Mouse (Mus musculus): ENCODE measurements at regions not wholly inside any gene's neighbourhood (a gene's known extent, or its start where the extent isn't known, plus 50 kb on each side); places are given as distances from the start of the nearest gene placed in this dataset.

GRCm38 (mm10) chr15:68014605-68015305, 1514.0 kb upstream of the Lrrc6 start:
- Histone ChIP-seq H3K4me3 (replicated peaks; ENCODE audit: insufficient read depth, low read depth, low read length) (no peak overlapping the region), H3K27me3 (ENCODE audit: control insufficient read depth, insufficient read depth, low read length) (no peaks in the 10 kb centered on the region; the same call in 1 of the 2 replicates), H3K4me1 (ENCODE audit: control insufficient read depth, insufficient read depth, low read length) (peaks cover 3% of the 10 kb centered on the region; the same call in 1 of the 2 replicates), H3K27ac (ENCODE audit: insufficient read depth, low read length) (no peak overlapping the region)
- WGBS: 24% methylated on average over 2 of the region's 2 CpGs
- DNase-seq: peak in 1 of 2 experiments; percentile 5
- TF ChIP-seq CTCF (IDR thresholded peaks at IDR 0.05; ENCODE audit: borderline replicate concordance, insufficient read depth, low read depth, low read length) (no peak), POLR2A (IDR thresholded peaks at IDR 0.05; ENCODE audit: borderline replicate concordance, insufficient read depth, low read length) (no peak)

- no peak for DNase-seq
- H3K4me3 ChIP-seq (replicated peaks; ENCODE audit: insufficient read depth, low read depth, low read length): no peak overlapping the region
- H3K27me3 ChIP-seq (ENCODE audit: control insufficient read depth, insufficient read depth, low read length): no peaks in the 10 kb centered on the region; the same call in 1 of the 2 replicates
- TF ChIP-seq CTCF (IDR thresholded peaks at IDR 0.05; ENCODE audit: borderline replicate concordance, insufficient read depth, low read depth, low read length): no peak
- TF ChIP-seq POLR2A (IDR thresholded peaks at IDR 0.05; ENCODE audit: borderline replicate concordance, insufficient read depth, low read length): no peak
- whole genome bisulfite sequencing: 92% methylated on average over 1 of the region's 1 CpGs
- no peak overlapping the region for H3K27ac ChIP-seq (ENCODE audit: insufficient read depth, low read length)
- peaks cover 3% of the 10 kb centered on the region; the same call in 1 of the 2 replicates for H3K4me1 ChIP-seq (ENCODE audit: control insufficient read depth, insufficient read depth, low read length)
Observed at GRCm38 (mm10) chr15:68011162-68011561, 1510.5 kb upstream of the Lrrc6 start.

- no peak for DNase-seq
- Histone ChIP-seq H3K27me3 (ENCODE audit: control insufficient read depth, insufficient read depth, low read length) (no peaks in the 10 kb centered on the region; the same call in 1 of the 2 replicates), H3K4me1 (ENCODE audit: control insufficient read depth, insufficient read depth, low read length) (peaks cover 3% of the 10 kb centered on the region; the same call in 1 of the 2 replicates), H3K4me3 (replicated peaks; ENCODE audit: insufficient read depth, low read depth, low read length) (no peak overlapping the region), H3K27ac (ENCODE audit: insufficient read depth, low read length) (no peak overlapping the region)
- no peak for TF ChIP-seq CTCF (IDR thresholded peaks at IDR 0.05; ENCODE audit: borderline replicate concordance, insufficient read depth, low read depth, low read length)
- TF ChIP-seq POLR2A (IDR thresholded peaks at IDR 0.05; ENCODE audit: borderline replicate concordance, insufficient read depth, low read length): no peak
- 88% methylated on average over 1 of the region's 1 CpGs for WGBS
Observed at GRCm38 (mm10) chr15:68010189-68010588, 1509.5 kb upstream of the Lrrc6 start.

DNA sequence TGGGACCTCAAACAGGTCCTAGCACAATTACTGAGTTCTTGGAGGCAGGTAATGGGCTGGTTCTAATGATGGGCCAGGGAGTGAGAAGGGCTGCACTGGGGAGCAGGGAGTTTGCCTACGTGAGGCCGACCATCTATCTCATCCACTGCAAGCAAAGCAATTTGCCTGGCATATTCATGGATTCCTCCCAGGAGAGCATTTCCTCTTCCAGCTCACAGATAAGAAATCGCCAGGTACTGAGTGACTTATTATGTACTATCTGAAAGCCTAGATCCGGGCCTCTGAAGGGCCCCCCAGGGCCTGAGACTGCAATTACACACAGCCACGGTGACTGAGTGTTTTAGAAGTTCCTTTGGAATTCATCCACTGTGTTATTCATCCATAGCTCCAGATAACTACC, 1504.1 kb upstream of the Lrrc6 start:
- H3K27me3 ChIP-seq (ENCODE audit: control insufficient read depth, insufficient read depth, low read length): no peaks in the 10 kb centered on the region
- H3K27ac ChIP-seq (ENCODE audit: insufficient read depth, low read length): no peak overlapping the region
- no peak overlapping the region for H3K4me3 ChIP-seq (replicated peaks; ENCODE audit: insufficient read depth, low read depth, low read length)
- TF ChIP-seq CTCF (IDR thresholded peaks at IDR 0.05; ENCODE audit: borderline replicate concordance, insufficient read depth, low read depth, low read length) (no peak), POLR2A (IDR thresholded peaks at IDR 0.05; ENCODE audit: borderline replicate concordance, insufficient read depth, low read length) (no peak)
- WGBS: 77% methylated on average over 5 of the region's 5 CpGs
- no peaks in the 10 kb centered on the region for H3K4me1 ChIP-seq (ENCODE audit: control insufficient read depth, insufficient read depth, low read length)
- no peak for DNase-seq

DNA sequence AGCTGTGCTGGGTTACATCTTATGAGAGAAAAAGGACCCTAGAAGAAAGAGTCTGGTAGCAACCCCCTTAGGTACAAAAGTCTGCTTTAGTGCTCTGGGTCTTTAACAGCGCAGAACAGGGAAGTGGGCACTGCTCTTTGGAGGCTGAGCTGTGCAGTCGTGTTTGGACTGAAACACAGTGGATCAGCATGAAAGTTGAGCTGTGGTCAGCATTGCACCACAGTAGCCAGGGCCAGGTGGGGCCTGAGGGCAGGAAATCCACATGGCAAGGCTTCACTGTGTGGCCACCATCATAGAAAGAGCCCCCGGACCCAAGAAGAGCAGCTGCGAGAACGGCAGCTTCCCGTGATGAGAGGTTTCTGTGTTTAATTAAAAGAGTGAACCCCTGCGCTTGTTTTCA, 1495.8 kb upstream of the Lrrc6 start:
- DNase-seq: no peak
- Histone ChIP-seq H3K4me3 (replicated peaks; ENCODE audit: insufficient read depth, low read depth, low read length) (no peak overlapping the region), H3K27me3 (ENCODE audit: control insufficient read depth, insufficient read depth, low read length) (no peaks in the 10 kb centered on the region), H3K4me1 (ENCODE audit: control insufficient read depth, insufficient read depth, low read length) (no peaks in the 10 kb centered on the region), H3K27ac (ENCODE audit: insufficient read depth, low read length) (no peak overlapping the region)
- no peak for TF ChIP-seq CTCF (IDR thresholded peaks at IDR 0.05; ENCODE audit: borderline replicate concordance, insufficient read depth, low read depth, low read length)
- no peak for TF ChIP-seq POLR2A (IDR thresholded peaks at IDR 0.05; ENCODE audit: borderline replicate concordance, insufficient read depth, low read length)
- WGBS: 35% methylated on average over 7 of the region's 7 CpGs

DNA sequence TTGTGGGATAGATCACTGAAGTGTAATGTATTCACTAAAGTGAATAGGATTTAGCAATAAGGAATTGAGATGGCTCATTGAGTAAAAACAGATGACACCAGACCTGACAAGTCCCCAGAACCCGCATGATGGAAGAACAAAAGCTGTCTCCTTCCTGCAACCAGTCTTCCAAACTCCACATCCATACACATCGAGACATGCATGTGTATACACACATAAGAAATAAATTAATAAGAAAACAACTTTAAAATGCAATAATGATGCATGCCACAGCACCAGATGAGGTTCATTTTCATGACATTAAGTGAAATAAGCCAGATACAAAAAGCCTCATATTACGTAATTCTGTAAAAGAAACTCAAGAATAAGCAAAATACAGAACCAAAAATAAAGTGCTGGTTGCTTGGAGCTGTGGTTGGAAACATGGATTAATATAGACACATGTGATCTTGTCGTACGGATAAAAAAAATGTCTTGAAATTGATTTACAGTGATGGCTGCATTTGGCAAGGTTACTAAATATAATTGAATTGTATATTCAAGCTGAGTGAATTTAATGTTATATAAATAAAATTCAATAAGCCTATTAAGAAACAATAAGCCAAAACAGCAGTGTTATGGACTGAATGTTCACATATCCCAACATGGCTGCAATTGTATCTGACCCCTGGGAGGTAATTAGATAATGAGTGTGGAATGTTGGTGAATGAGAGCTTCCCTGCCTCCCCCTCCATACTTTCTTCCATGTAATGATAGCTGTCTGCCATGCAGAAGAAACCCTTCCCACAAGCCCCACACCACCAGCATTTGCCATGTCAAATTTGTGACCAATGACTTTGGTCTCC, 1488.9 kb upstream of the Lrrc6 start:
- Histone ChIP-seq H3K27me3 (ENCODE audit: control insufficient read depth, insufficient read depth, low read length) (no peaks in the 10 kb centered on the region; the same call in 1 of the 2 replicates), H3K4me3 (replicated peaks; ENCODE audit: insufficient read depth, low read depth, low read length) (no peak overlapping the region), H3K27ac (ENCODE audit: insufficient read depth, low read length) (no peak overlapping the region), H3K4me1 (ENCODE audit: control insufficient read depth, insufficient read depth, low read length) (no peaks in the 10 kb centered on the region)
- no peak for DNase-seq
- 83% methylated on average over 5 of the region's 5 CpGs for WGBS
- TF ChIP-seq CTCF (IDR thresholded peaks at IDR 0.05; ENCODE audit: borderline replicate concordance, insufficient read depth, low read depth, low read length) (no peak), POLR2A (IDR thresholded peaks at IDR 0.05; ENCODE audit: borderline replicate concordance, insufficient read depth, low read length) (no peak)

GRCm38 (mm10) chr15:67987941-67988340, 1487.2 kb upstream of the Lrrc6 start:
- Histone ChIP-seq H3K27me3 (ENCODE audit: control insufficient read depth, insufficient read depth, low read length) (no peaks in the 10 kb centered on the region; the same call in 1 of the 2 replicates), H3K4me1 (ENCODE audit: control insufficient read depth, insufficient read depth, low read length) (no peaks in the 10 kb centered on the region), H3K4me3 (replicated peaks; ENCODE audit: insufficient read depth, low read depth, low read length) (no peak overlapping the region), H3K27ac (ENCODE audit: insufficient read depth, low read length) (no peak overlapping the region)
- DNase-seq: no peak
- WGBS: 92% methylated on average over 4 of the region's 4 CpGs
- TF ChIP-seq CTCF (IDR thresholded peaks at IDR 0.05; ENCODE audit: borderline replicate concordance, insufficient read depth, low read depth, low read length): no peak
- TF ChIP-seq POLR2A (IDR thresholded peaks at IDR 0.05; ENCODE audit: borderline replicate concordance, insufficient read depth, low read length): no peak
